Mouse (Mus musculus) liver, embryonic 14.5 days (tissue): Measurements from ENCODE around the gene Lrrc4.

Experiments
- CTCF ChIP-seq: IDR thresholded peaks from 2 replicates; pipeline ENCODE4 v1.5.1; 2016; ENCODE audit warnings: antibody characterized with exemption, low read depth, control low read depth
- EP300 ChIP-seq: IDR thresholded peaks from 2 replicates; pipeline ENCODE4 v1.6.1; 2016; ENCODE audit warnings: antibody characterized with exemption, low read depth

GRCm38 (mm10) chr6:28771331-28771730 is 60.2 kb downstream of the Lrrc4 start:
- TF ChIP-seq EP300: no peak
- no peak for TF ChIP-seq CTCF
